ENCODE assay signal across 25 mouse cellular contexts in the genomic region with DNA sequence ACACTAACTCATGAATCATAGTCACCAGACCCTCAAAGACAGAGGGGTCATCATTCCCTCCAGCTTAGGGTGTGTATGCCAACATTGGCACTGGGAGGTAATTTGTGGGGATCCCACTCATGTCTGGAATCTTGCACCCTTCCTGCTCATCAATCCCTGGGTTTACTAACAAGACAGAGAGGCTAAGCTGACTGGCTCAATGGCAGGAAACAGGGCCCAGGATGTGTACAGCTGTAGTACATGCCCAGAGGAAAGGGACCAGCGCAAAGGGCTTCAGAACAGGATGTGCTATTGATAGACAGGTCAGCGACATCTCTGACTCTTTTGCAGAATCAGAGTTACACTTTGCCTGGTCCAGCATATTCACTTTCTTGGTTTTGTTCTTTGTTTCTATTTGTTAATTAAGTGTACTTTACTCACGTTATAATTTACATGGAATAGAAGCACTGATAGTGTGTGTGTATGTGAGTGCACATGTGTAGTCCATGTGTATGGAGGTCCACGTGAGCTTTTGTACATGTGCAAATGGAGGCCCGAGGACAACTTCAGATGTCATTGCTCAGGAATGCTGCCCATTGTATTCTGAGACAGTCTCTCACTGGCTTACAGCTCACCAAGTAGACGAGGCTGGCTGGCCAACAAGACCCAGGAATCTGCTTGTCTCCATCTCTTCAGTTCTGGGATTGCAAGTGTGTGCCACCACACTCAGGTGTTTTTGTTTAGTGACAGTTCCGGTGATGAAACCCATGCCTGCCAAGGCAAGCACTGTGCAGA. TPM values are rescaled to one million over a fixed set of nuclear protein-coding genes. Genes with fewer than 3 reads are reported as not detected.
DNase-seq lines count a peak whose midpoint lies in the region; ATAC-seq and TF ChIP-seq lines count a peak whose summit lies in the region.
"Had no signal": no experiment of that assay in that cellular context is flagged by ENCODE, and none has a peak within 500 bp of the region (broad histone marks: within the 10 kb centered on the region; RNA-seq: fewer than 3 reads in every experiment).

No protein-coding gene starts in this region.

- no peaks in the 10 kb centered on the region for H3K27me3 ChIP-seq in liver, postnatal 0 days (ENCODE audit: insufficient read depth, low read length)
- H3K27me3 ChIP-seq in liver, embryonic 12.5 days (replicated peaks), result no peaks in the 10 kb centered on the region
- H3K27me3 ChIP-seq in embryonic facial prominence, embryonic 14.5 days (replicated peaks; ENCODE audit: control insufficient read depth, insufficient read depth, low read length), result no peaks in the 10 kb centered on the region
- H3K27me3 ChIP-seq in hindbrain, embryonic 12.5 days, result no peaks in the 10 kb centered on the region
- H3K27me3 ChIP-seq: embryonic facial prominence, embryonic 13.5 days; hindbrain, embryonic 13.5 days; limb, embryonic 12.5 days; liver, embryonic 15.5 days; midbrain, embryonic 12.5 days; neural tube, embryonic 12.5 days had no signal

- H3K36me3 ChIP-seq in liver, postnatal 0 days (replicated peaks; ENCODE audit: insufficient read depth, low read length), result no peaks in the 10 kb centered on the region
- no peaks in the 10 kb centered on the region for H3K36me3 ChIP-seq in liver, embryonic 12.5 days
- no peaks in the 10 kb centered on the region for H3K36me3 ChIP-seq in embryonic facial prominence, embryonic 14.5 days (ENCODE audit: control insufficient read depth, insufficient read depth, low read length)
- no peaks in the 10 kb centered on the region for H3K36me3 ChIP-seq in hindbrain, embryonic 12.5 days
- H3K36me3 ChIP-seq: embryonic facial prominence, embryonic 13.5 days; G1E; hindbrain, embryonic 13.5 days; limb, embryonic 12.5 days; liver, embryonic 15.5 days; midbrain, embryonic 12.5 days; neural tube, embryonic 12.5 days had no signal

- H3K9ac ChIP-seq in liver, postnatal 0 days (replicated peaks), result no peak overlapping the region
- no peak overlapping the region for H3K9ac ChIP-seq in liver, embryonic 12.5 days
- H3K9ac ChIP-seq in embryonic facial prominence, embryonic 14.5 days (ENCODE audit: low read depth, low read length), result no peak overlapping the region
- H3K9ac ChIP-seq in hindbrain, embryonic 12.5 days, result no peak overlapping the region
- H3K9ac ChIP-seq: embryonic facial prominence, embryonic 13.5 days; hindbrain, embryonic 13.5 days; limb, embryonic 12.5 days; liver, embryonic 15.5 days; midbrain, embryonic 12.5 days; neural tube, embryonic 12.5 days had no signal

- no peak for TF ChIP-seq CTCF in liver, postnatal 0 days (IDR thresholded peaks at IDR 0.05; ENCODE audit: low read depth)

- no peaks in the 10 kb centered on the region for H3K9me3 ChIP-seq in liver, postnatal 0 days (ENCODE audit: low read length)
- H3K9me3 ChIP-seq in liver, embryonic 12.5 days (replicated peaks), result no peaks in the 10 kb centered on the region
- no peaks in the 10 kb centered on the region for H3K9me3 ChIP-seq in embryonic facial prominence, embryonic 14.5 days (ENCODE audit: control insufficient read depth, low read length)
- no peaks in the 10 kb centered on the region for H3K9me3 ChIP-seq in hindbrain, embryonic 12.5 days (replicated peaks)
- H3K9me3 ChIP-seq: embryonic facial prominence, embryonic 13.5 days; G1E; hindbrain, embryonic 13.5 days; limb, embryonic 12.5 days; liver, embryonic 15.5 days; midbrain, embryonic 12.5 days; neural tube, embryonic 12.5 days had no signal

- H3K27ac ChIP-seq in liver, postnatal 0 days (ENCODE audit: low read depth), result no peak overlapping the region
- no peak overlapping the region for H3K27ac ChIP-seq in liver, embryonic 12.5 days
- H3K27ac ChIP-seq in embryonic facial prominence, embryonic 14.5 days (replicated peaks; ENCODE audit: low read depth, low read length), result no peak overlapping the region
- no peak overlapping the region for H3K27ac ChIP-seq in hindbrain, embryonic 12.5 days
- H3K27ac ChIP-seq: embryonic facial prominence, embryonic 13.5 days; hindbrain, embryonic 13.5 days; left cerebral cortex, adult 2 months; limb, embryonic 12.5 days; liver, embryonic 15.5 days; midbrain, embryonic 12.5 days; neural tube, embryonic 12.5 days had no signal

- ATAC-seq in liver, postnatal 0 days, result 0 out of 2 replicates have a peak, but pooled peaks have one; percentile 31
- ATAC-seq in liver, embryonic 12.5 days, result no peak
- ATAC-seq in embryonic facial prominence, embryonic 14.5 days (ENCODE audit: low read depth), result 0 out of 2 replicates have a peak, but pooled peaks have one; percentile 26
- ATAC-seq in hindbrain, embryonic 12.5 days (ENCODE audit: low FRiP score), result no peak

- DNase-seq in embryo, embryonic 10 days (ENCODE audit: low spot score), result peak; percentile 6
- no peak for DNase-seq in embryo, embryonic 11 days
- DNase-seq in liver, postnatal 0 days, result no peak
- peak; percentile 43 for DNase-seq in embryonic facial prominence, embryonic 14.5 days (ENCODE audit: low spot score)
- DNase-seq in mesoderm, embryonic 11.5 days (ENCODE audit: low read depth, low spot score), result peak; percentile 10
- no peak for DNase-seq in gastrocnemius, postnatal 10 days
- DNase-seq: cerebellum, adult 9-10 months; gastrocnemius, postnatal 25 days; kidney, adult 8-10 months; kidney, postnatal 4 days; layer of hippocampus, adult 9-11 months; right cerebral cortex, postnatal 14 days; spleen, adult 18-20 months; thymus, postnatal 36 days had no signal

- 63% methylated on average over 7 of the region's 7 CpGs for WGBS in liver, postnatal 0 days (ENCODE audit: insufficient replicate concordance)
- WGBS in liver, embryonic 12.5 days (ENCODE audit: insufficient replicate concordance), result 51% methylated on average over 7 of the region's 7 CpGs
- 54% methylated on average over 7 of the region's 7 CpGs for WGBS in embryonic facial prominence, embryonic 14.5 days
- 67% methylated on average over 7 of the region's 7 CpGs for WGBS in hindbrain, embryonic 12.5 days

- no peak overlapping the region for H3K4me3 ChIP-seq in liver, postnatal 0 days (ENCODE audit: low read depth, low read length)
- no peak overlapping the region for H3K4me3 ChIP-seq in liver, embryonic 12.5 days
- no peak overlapping the region for H3K4me3 ChIP-seq in embryonic facial prominence, embryonic 14.5 days (ENCODE audit: low read depth, low read length)
- H3K4me3 ChIP-seq in hindbrain, embryonic 12.5 days, result no peak overlapping the region
- H3K4me3 ChIP-seq: embryonic facial prominence, embryonic 13.5 days; hindbrain, embryonic 13.5 days; left cerebral cortex, adult 2 months; limb, embryonic 12.5 days; liver, embryonic 15.5 days; midbrain, embryonic 12.5 days; neural tube, embryonic 12.5 days had no signal

- TF ChIP-seq EP300 in liver, postnatal 0 days (IDR thresholded peaks at IDR 0.05; ENCODE audit: low read depth), result no peak

- no peaks in the 10 kb centered on the region for H3K4me1 ChIP-seq in liver, postnatal 0 days (ENCODE audit: insufficient read depth)
- H3K4me1 ChIP-seq in liver, embryonic 12.5 days, result no peaks in the 10 kb centered on the region
- no peaks in the 10 kb centered on the region for H3K4me1 ChIP-seq in embryonic facial prominence, embryonic 14.5 days (ENCODE audit: control insufficient read depth, insufficient read depth, low read length)
- no peaks in the 10 kb centered on the region for H3K4me1 ChIP-seq in hindbrain, embryonic 12.5 days
- H3K4me1 ChIP-seq: hindbrain, embryonic 13.5 days; limb, embryonic 12.5 days; liver, embryonic 15.5 days; midbrain, embryonic 12.5 days; neural tube, embryonic 12.5 days had no signal

- no peak overlapping the region for H3K4me2 ChIP-seq in liver, postnatal 0 days (ENCODE audit: low read depth, low read length)
- H3K4me2 ChIP-seq in liver, embryonic 12.5 days, result no peak overlapping the region
- H3K4me2 ChIP-seq in embryonic facial prominence, embryonic 14.5 days (ENCODE audit: low read depth, low read length), result no peak overlapping the region
- no peak overlapping the region for H3K4me2 ChIP-seq in hindbrain, embryonic 12.5 days (replicated peaks)
- H3K4me2 ChIP-seq: embryonic facial prominence, embryonic 13.5 days; hindbrain, embryonic 13.5 days; limb, embryonic 12.5 days; liver, embryonic 15.5 days; midbrain, embryonic 12.5 days; neural tube, embryonic 12.5 days had no signal

RNA-seq across cellular contexts. Expression of gene Timp3, which starts 49.8 kb away (rescaled TPM):
- 6.4 and 7.9 TPM in 2 replicates for polyA plus RNA-seq in liver, postnatal 0 days (2015; fragmentation: Nextera tagmentation; extraction: Ambion mirVana)
- polyA plus RNA-seq in liver, embryonic 12.5 days (2016; fragmentation: Nextera tagmentation; extraction: Ambion mirVana), result 16.3 and 17.0 TPM in 2 replicates
- polyA plus RNA-seq in embryonic facial prominence, embryonic 14.5 days (2014; fragmentation: Nextera tagmentation; extraction: Ambion mirVana), result 77.5 and 86.6 TPM in 2 replicates
- polyA plus RNA-seq in hindbrain, embryonic 12.5 days (2016; fragmentation: Nextera tagmentation; extraction: Ambion mirVana), result 42.3 and 46.1 TPM in 2 replicates
- total RNA-seq in gastrocnemius, postnatal 10 days (2021), result 100 to 1,000 TPM; 104 to 106 TPM
- total RNA-seq: monocyte, adult 5-6 weeks had no signal

Comparison
In these comparisons a context has a peak if more than half of its experiments do, and no peak if none do; other contexts are left out.
1. DNase-seq: peak in embryo, embryonic 10 days (single experiment), embryonic facial prominence, embryonic 14.5 days (single experiment) and mesoderm, embryonic 11.5 days (single experiment); none in embryo, embryonic 11 days (single experiment), liver, postnatal 0 days (single experiment) and gastrocnemius, postnatal 10 days (single experiment).
2. ATAC-seq: peak in liver, postnatal 0 days (single experiment) and embryonic facial prominence, embryonic 14.5 days (single experiment); none in liver, embryonic 12.5 days (single experiment) and hindbrain, embryonic 12.5 days (single experiment).